Mouse (Mus musculus) MEL (cell line): ENCODE results near the gene Cdca5. TPM values are rescaled to one million over a fixed set of nuclear protein-coding genes. Genes with fewer than 3 reads are reported as not detected.

ENCODE experiments used
- DNase-seq: peaks from one replicate; pipeline ENCODE4 v3.0.0; 2011; ENCODE audit warnings: low read depth, low spot score
- H3K27ac ChIP-seq: 2 replicates; pipeline ENCODE4 v1.5.1; 2012; ENCODE audit warnings: low read depth, mild to moderate bottlenecking, control low read depth, low read length, moderate library complexity; ENCODE audit not compliant: control insufficient read depth
- H3K27me3 ChIP-seq, 2 experiments: fragments of 150-350 bp in 1 of 2; sonication (generic) in 1 of 2; 2 replicates each; pipeline ENCODE4 v1.6.1; 2012; ENCODE audit warnings: low read length in 2 of 2, mild to moderate bottlenecking in 2 of 2, improper control_type of control experiment in 1 of 2, moderate library complexity in 1 of 2; ENCODE audit not compliant: insufficient read depth in 2 of 2, control insufficient read depth in 1 of 2
- H3K36me3 ChIP-seq, 2 experiments: 2 replicates each; pipeline ENCODE4 v1.6.1; 2012 to 2014; ENCODE audit warnings: low read length in 2 of 2, improper control_type of control experiment in 1 of 2, inconsistent platforms in 1 of 2, mild to moderate bottlenecking in 1 of 2; ENCODE audit not compliant: insufficient read depth in 2 of 2, control insufficient read depth in 1 of 2
- H3K4me1 ChIP-seq, 2 experiments: fragments of 150-350 bp in 1 of 2; sonication (generic) in 1 of 2; 2 replicates each; pipeline ENCODE4 v1.6.1; 2012; ENCODE audit warnings: low read length in 2 of 2, improper control_type of control experiment in 1 of 2, mild to moderate bottlenecking in 1 of 2; ENCODE audit not compliant: insufficient read depth in 2 of 2, control insufficient read depth in 1 of 2
- H3K4me3 ChIP-seq, 2 experiments: fragments of 150-350 bp in 1 of 2; sonication (generic) in 1 of 2; 2 replicates each; pipeline ENCODE4 v1.5.1; 2012; ENCODE audit warnings: low read depth in 2 of 2, low read length in 2 of 2, mild to moderate bottlenecking in 2 of 2, moderate library complexity in 2 of 2, control low read depth in 1 of 2, improper control_type of control experiment in 1 of 2; ENCODE audit not compliant: control insufficient read depth in 1 of 2, insufficient read depth in 1 of 2
- H3K79me2 ChIP-seq: 2 replicates; pipeline ENCODE4 v1.6.1; 2012; ENCODE audit warnings: mild to moderate bottlenecking, low read length, moderate library complexity; ENCODE audit not compliant: control insufficient read depth, poor library complexity, insufficient read depth
- H3K9ac ChIP-seq: 2 replicates; pipeline ENCODE4 v1.6.1; 2012; ENCODE audit warnings: low read depth, mild to moderate bottlenecking, control low read depth, low read length, moderate library complexity; ENCODE audit not compliant: control insufficient read depth, poor library complexity, severe bottlenecking
- H3K9me3 ChIP-seq: fragments of 150-350 bp; sonication (generic); replicated peaks from 2 replicates; pipeline ENCODE4 v1.6.1; 2012; ENCODE audit warnings: mild to moderate bottlenecking, low read length, improper control_type of control experiment, moderate library complexity; ENCODE audit not compliant: insufficient read depth
- BHLHE40 ChIP-seq: IDR thresholded peaks from 2 replicates; pipeline ENCODE4 v1.6.1; 2012; ENCODE audit warnings: low read depth, mild to moderate bottlenecking, inconsistent platforms, low read length, improper control_type of control experiment, borderline replicate concordance
- CHD2 ChIP-seq: IDR thresholded peaks from 2 replicates; pipeline ENCODE4 v1.6.1; 2011; ENCODE audit warnings: low read length, improper control_type of control experiment
- CTCF ChIP-seq, 3 experiments: IDR thresholded peaks in 2 of 3; conservative IDR thresholded peaks in 1 of 3; 2 replicates each; pipeline ENCODE4 v1.5.1; 2011 to 2012; ENCODE audit warnings: low read length in 3 of 3, low read depth in 2 of 3, mild to moderate bottlenecking in 2 of 3, improper control_type of control experiment in 1 of 3, inconsistent platforms in 1 of 3, mixed read lengths in 1 of 3, moderate library complexity in 1 of 3; ENCODE audit not compliant: control insufficient read depth in 1 of 3, insufficient read depth in 1 of 3, poor library complexity in 1 of 3, severe bottlenecking in 1 of 3
- ELF1 ChIP-seq: IDR thresholded peaks from 2 replicates; pipeline ENCODE4 v1.6.1; 2014; ENCODE audit warnings: low read depth, mild to moderate bottlenecking, inconsistent platforms, low read length, improper control_type of control experiment, moderate library complexity
- ETS1 ChIP-seq: IDR thresholded peaks from 2 replicates; pipeline ENCODE4 v1.6.1; 2012; ENCODE audit warnings: low read depth, mild to moderate bottlenecking, inconsistent platforms, low read length, improper control_type of control experiment, moderate library complexity
- GABPA ChIP-seq: IDR thresholded peaks from 2 replicates; pipeline ENCODE4 v1.6.1; 2012; ENCODE audit warnings: low read depth, mild to moderate bottlenecking, inconsistent platforms, low read length, improper control_type of control experiment, moderate library complexity
- GATA1 ChIP-seq: IDR thresholded peaks from 2 replicates; pipeline ENCODE4 v1.6.1; 2011; ENCODE audit warnings: low read depth, low read length, improper control_type of control experiment
- HCFC1 ChIP-seq: IDR thresholded peaks from 2 replicates; pipeline ENCODE4 v1.6.1; 2012; ENCODE audit warnings: low read depth, mild to moderate bottlenecking, inconsistent platforms, low read length, improper control_type of control experiment, moderate library complexity
- JUND ChIP-seq: IDR thresholded peaks from 2 replicates; pipeline ENCODE4 v1.6.1; 2011; ENCODE audit warnings: low read depth, mild to moderate bottlenecking, improper control_type of control experiment, low read length
- MAFK ChIP-seq: IDR thresholded peaks from 2 replicates; pipeline ENCODE4 v1.6.1; 2011; ENCODE audit warnings: low read depth, mild to moderate bottlenecking, low read length, improper control_type of control experiment, borderline replicate concordance
- MAX ChIP-seq: IDR thresholded peaks from 2 replicates; pipeline ENCODE4 v1.6.1; 2011; ENCODE audit warnings: low read length, improper control_type of control experiment
- MAZ ChIP-seq: IDR thresholded peaks from 2 replicates; pipeline ENCODE4 v1.6.1; 2012; ENCODE audit warnings: low read depth, mild to moderate bottlenecking, inconsistent platforms, low read length, improper control_type of control experiment
- MEF2A ChIP-seq: IDR thresholded peaks from 2 replicates; pipeline ENCODE4 v1.6.1; 2014; ENCODE audit warnings: low read depth, mild to moderate bottlenecking, inconsistent platforms, low read length, improper control_type of control experiment; ENCODE audit not compliant: poor library complexity, insufficient replicate concordance, severe bottlenecking; ENCODE audit errors: extremely low read depth
- MXI1 ChIP-seq: IDR thresholded peaks from 2 replicates; pipeline ENCODE4 v1.6.1; 2011; ENCODE audit warnings: mild to moderate bottlenecking, low read depth, low read length, improper control_type of control experiment
- MYB ChIP-seq: IDR thresholded peaks from 2 replicates; pipeline ENCODE4 v1.6.1; 2011; ENCODE audit warnings: mild to moderate bottlenecking, low read depth, low read length, improper control_type of control experiment
- MYC ChIP-seq: IDR thresholded peaks from 2 replicates; pipeline ENCODE4 v1.6.1; 2011; ENCODE audit warnings: low read depth, mild to moderate bottlenecking, low read length, improper control_type of control experiment, moderate library complexity
- NELFE ChIP-seq: IDR thresholded peaks from 2 replicates; pipeline ENCODE4 v1.6.1; 2011; ENCODE audit warnings: low read depth, low read length, improper control_type of control experiment
- NRF1 ChIP-seq: IDR thresholded peaks from 2 replicates; pipeline ENCODE4 v1.6.1; 2014; ENCODE audit warnings: low read depth, mild to moderate bottlenecking, inconsistent platforms, low read length, improper control_type of control experiment, moderate library complexity; ENCODE audit not compliant: poor library complexity, insufficient read depth, severe bottlenecking
- POLR2A ChIP-seq, 2 experiments: IDR thresholded peaks; 2 replicates each; pipeline ENCODE4 v1.6.1; 2011 to 2012; ENCODE audit warnings: low read length in 2 of 2, mild to moderate bottlenecking in 2 of 2, control low read depth in 1 of 2, improper control_type of control experiment in 1 of 2, low read depth in 1 of 2, moderate library complexity in 1 of 2; ENCODE audit not compliant: control insufficient read depth in 1 of 2, insufficient read depth in 1 of 2, poor library complexity in 1 of 2
- POLR2AphosphoS2 ChIP-seq: IDR thresholded peaks from 2 replicates; pipeline ENCODE4 v1.6.1; 2011; ENCODE audit warnings: low read length, improper control_type of control experiment
- POLR2AphosphoS5 ChIP-seq: IDR thresholded peaks from 2 replicates; pipeline ENCODE4 v1.6.1; 2012; ENCODE audit warnings: low read depth, borderline replicate concordance, mild to moderate bottlenecking, inconsistent platforms, low read length, moderate library complexity, mixed read lengths
- RAD21 ChIP-seq: IDR thresholded peaks from 2 replicates; pipeline ENCODE4 v1.6.1; 2011; ENCODE audit warnings: mild to moderate bottlenecking, low read depth, low read length, improper control_type of control experiment
- RCOR1 ChIP-seq: IDR thresholded peaks from 2 replicates; pipeline ENCODE4 v1.6.1; 2012; ENCODE audit warnings: low read depth, mild to moderate bottlenecking, inconsistent platforms, low read length, improper control_type of control experiment
- SIN3A ChIP-seq: IDR thresholded peaks from 2 replicates; pipeline ENCODE4 v1.6.1; 2012; ENCODE audit warnings: low read length, improper control_type of control experiment, inconsistent platforms
- SMC3 ChIP-seq: IDR thresholded peaks from 2 replicates; pipeline ENCODE4 v1.6.1; 2011; ENCODE audit warnings: low read depth, low read length, improper control_type of control experiment
- TAL1 ChIP-seq: IDR thresholded peaks from 2 replicates; pipeline ENCODE4 v1.6.1; 2012; ENCODE audit warnings: mild to moderate bottlenecking, inconsistent platforms, low read length, moderate library complexity, mixed read lengths
- TCF12 ChIP-seq: IDR thresholded peaks from 2 replicates; pipeline ENCODE4 v1.6.1; 2014; ENCODE audit warnings: low read depth, mild to moderate bottlenecking, inconsistent platforms, low read length, improper control_type of control experiment, moderate library complexity
- UBTF ChIP-seq: IDR thresholded peaks from 2 replicates; pipeline ENCODE4 v1.6.1; 2012; ENCODE audit warnings: low read depth, mild to moderate bottlenecking, inconsistent platforms, low read length, improper control_type of control experiment, moderate library complexity, borderline replicate concordance; ENCODE audit not compliant: insufficient read depth
- USF1 ChIP-seq: IDR thresholded peaks from 2 replicates; pipeline ENCODE4 v1.6.1; 2014; ENCODE audit warnings: low read depth, mild to moderate bottlenecking, inconsistent platforms, low read length, improper control_type of control experiment, moderate library complexity
- USF2 ChIP-seq, 2 experiments: IDR thresholded peaks; 2 replicates each; pipeline ENCODE4 v1.6.1; 2011 to 2012; ENCODE audit warnings: improper control_type of control experiment in 2 of 2, low read length in 2 of 2, borderline replicate concordance in 1 of 2, inconsistent platforms in 1 of 2, low read depth in 1 of 2, mild to moderate bottlenecking in 1 of 2; ENCODE audit not compliant: insufficient read depth in 1 of 2
- ZC3H11A ChIP-seq: IDR thresholded peaks from 2 replicates; pipeline ENCODE4 v1.6.1; 2012; ENCODE audit warnings: low read depth, mild to moderate bottlenecking, inconsistent platforms, low read length, improper control_type of control experiment
- ZKSCAN1 ChIP-seq: IDR thresholded peaks from 2 replicates; pipeline ENCODE4 v1.6.1; 2012; ENCODE audit warnings: low read depth, mild to moderate bottlenecking, inconsistent platforms, low read length, improper control_type of control experiment, moderate library complexity
- ZMIZ1 ChIP-seq: IDR thresholded peaks from 2 replicates; pipeline ENCODE4 v1.6.1; 2012; ENCODE audit warnings: low read depth, mild to moderate bottlenecking, inconsistent platforms, low read length, improper control_type of control experiment, moderate library complexity
- polyA plus RNA-seq, 2 experiments: library from polyadenylated mRNA; stranded (reverse) in 1 of 2; unstranded in 1 of 2; fragments of >175 nt in 1 of 2; fragments of >200 nt in 1 of 2; gene quantifications; 2 replicates each; pipeline versions ENCODE4 v1.2.1 to v1.2.4; 2012; ENCODE audit warnings: low replicate concordance in 2 of 2, low read depth in 1 of 2; ENCODE audit not compliant: insufficient read length in 2 of 2, insufficient read depth in 1 of 2, missing spikeins in 1 of 2
- total RNA-seq: library from RNA; depleted of rRNA; stranded (reverse); fragments of 300-350 nt; gene quantifications from 2 replicates; pipeline ENCODE4 v1.2.3, GENCODE M21; 2012

Cdca5 gene
- total and polyA plus RNA-seq, 3 experiments: 48.5 to 56.5 TPM; not detected in 1

GRCm38 (mm10) chr19:6140678-6141393 lies 56.1 kb downstream of the Cdca5 start, which contains the start of gene Batf2 (continued):
- TF ChIP-seq POLR2A (IDR thresholded peaks at IDR 0.05; ENCODE audit: control insufficient read depth in 1 of 2, insufficient read depth in 1 of 2, low read depth in 1 of 2, low read length in 2 of 2, poor library complexity in 1 of 2): peak; percentile 70 to 77; a peak in 2 of 4 replicates
- no peak for TF ChIP-seq ZC3H11A

- Histone ChIP-seq H3K4me3 (peak within 1 kb of the TSS; percentile 73 to 74), H3K27ac (peak within 1 kb of the TSS; percentile 93), H3K79me2 (peaks cover 5% of the 10 kb centered on the region; the same call in 1 of the 2 replicates), H3K9ac (peak within 1 kb of the TSS; percentile 88), H3K36me3 (peaks cover 0 to 7% of the 10 kb centered on the region in 2 experiments; a peak in 2 of 4 replicates), H3K27me3 (no peaks in the 10 kb centered on the region), H3K9me3 (no peaks in the 10 kb centered on the region), H3K4me1 (peaks cover 2 to 11% of the 10 kb centered on the region in 2 experiments; a peak in 3 of 4 replicates)
- peak; percentile 96 for DNase-seq
- TF ChIP-seq ZMIZ1: no peak; the same call in 1 of the 2 replicates
- TF ChIP-seq MYB: peak; percentile 85
- TF ChIP-seq ELF1: 0 out of 2 replicates have a peak, but pooled peaks have one; percentile 36
- no peak for TF ChIP-seq NRF1
- peak; percentile 41 for TF ChIP-seq TCF12
- no peak for TF ChIP-seq MAX
- 0 out of 2 replicates have a peak, but pooled peaks have one; percentile 27 for TF ChIP-seq RCOR1
- TF ChIP-seq GATA1: no peak
- TF ChIP-seq ZC3H11A: peak; percentile 41
- no peak for TF ChIP-seq UBTF
- TF ChIP-seq MEF2A: peak; percentile 28; the same call in 1 of the 2 replicates
- TF ChIP-seq ZKSCAN1: no peak
- TF ChIP-seq CTCF (IDR thresholded peaks at IDR 0.05 in 2 of 3, conservative IDR thresholded peaks at IDR 0.05 in 1 of 3; ENCODE audit: control insufficient read depth in 1 of 3, insufficient read depth in 1 of 3, low read depth in 2 of 3, low read length in 3 of 3, poor library complexity in 1 of 3, severe bottlenecking in 1 of 3): peak; percentile 61 to 72 (median 70); a peak in 5 of 6 replicates
- TF ChIP-seq TAL1: no peak
- TF ChIP-seq GABPA: no peak
- peak; percentile 66 for TF ChIP-seq MXI1
- no peak for TF ChIP-seq USF1
- no peak for TF ChIP-seq USF2 (IDR thresholded peaks at IDR 0.05; ENCODE audit: borderline replicate concordance in 1 of 2, insufficient read depth in 1 of 2, low read depth in 1 of 2, low read length in 2 of 2)
- no peak for TF ChIP-seq MAFK
- peak; percentile 58; the same call in 1 of the 2 replicates for TF ChIP-seq SIN3A
- peak; percentile 79 for TF ChIP-seq MYC
- peak; percentile 20 for TF ChIP-seq NELFE
- TF ChIP-seq POLR2AphosphoS2: 0 out of 2 replicates have a peak, but pooled peaks have one; percentile 23
- no peak for TF ChIP-seq ETS1
- peak; percentile 52 for TF ChIP-seq SMC3
- no peak for TF ChIP-seq MAZ
- TF ChIP-seq JUND: 0 out of 2 replicates have a peak, but pooled peaks have one; percentile 60
- no peak for TF ChIP-seq CHD2
- peak; percentile 52 for TF ChIP-seq RAD21
- TF ChIP-seq BHLHE40: no peak; the same call in 1 of the 2 replicates
- peak; percentile 55; the same call in 1 of the 2 replicates for TF ChIP-seq HCFC1
- no peak for TF ChIP-seq POLR2AphosphoS5
These were observed 56.6 kb downstream of the Cdca5 start, which contains the start of gene Arl2 for GRCm38 (mm10) chr19:6141394-6141749. Arl2 (minus strand) TSS chr19:6141548.
